Mouse (Mus musculus) cortical plate, adult 2 months (tissue): Measurements from ENCODE around the gene Tor1aip2. TPM values are rescaled to one million over a fixed set of nuclear protein-coding genes. Genes with fewer than 3 reads are reported as not detected.

Source experiments
- H3K27ac ChIP-seq: fragments of 200-500 bp; 2 replicates; pipeline ENCODE4 v1.5.1; 2012; ENCODE audit warnings: low read length, control low read depth, inconsistent platforms; ENCODE audit not compliant: insufficient read depth
- H3K4me1 ChIP-seq: fragments of 200-500 bp; 2 replicates; pipeline ENCODE4 v1.6.1; 2011; ENCODE audit warnings: low read length; ENCODE audit not compliant: control insufficient read depth, insufficient read depth
- H3K4me3 ChIP-seq: fragments of 200-500 bp; 2 replicates; pipeline ENCODE4 v1.5.1; 2011; ENCODE audit warnings: mild to moderate bottlenecking, low read length, control low read depth; ENCODE audit not compliant: insufficient read depth
- CTCF ChIP-seq: fragments of 200-500 bp; IDR thresholded peaks from 2 replicates; pipeline ENCODE4 v1.5.1; 2011; ENCODE audit warnings: mild to moderate bottlenecking, control low read depth, low read length; ENCODE audit not compliant: insufficient read depth; ENCODE audit errors: extremely low read depth
- POLR2A ChIP-seq: fragments of 200-500 bp; IDR thresholded peaks from 2 replicates; pipeline ENCODE4 v1.6.1; 2011; ENCODE audit warnings: mild to moderate bottlenecking, low read length, control low read depth; ENCODE audit not compliant: insufficient read depth; ENCODE audit errors: extremely low read depth
- polyA plus RNA-seq: library from polyadenylated mRNA; depleted of rRNA; stranded (reverse); fragments of >200 nt; gene quantifications from 2 replicates; pipeline ENCODE4 v1.2.3, GENCODE M21; 2012; rRNA removed

Tor1aip2 gene
- polyA plus RNA-seq: 48.4 and 49.5 TPM in 2 replicates

GRCm38 (mm10) chr1:156035269-156035929 lies at the start of gene Tor1aip2:
Gene Tor1aip2, plus strand, starts transcription at chr1:156035403.
- TF ChIP-seq POLR2A (peak; percentile 59; the same call in 1 of the 2 replicates), CTCF (no peak)

GRCm38 (mm10) chr1:155987625-155988024 lies 47.6 kb upstream of the Tor1aip2 start:
- Histone ChIP-seq H3K4me3 (no peak overlapping the region), H3K4me1 (no peaks in the 10 kb centered on the region), H3K27ac (no peak overlapping the region)
- TF ChIP-seq CTCF (no peak), POLR2A (no peak)

More at GRCm38 (mm10) chr1:156035269-156035929, at the start of gene Tor1aip2:
- Histone ChIP-seq H3K27ac (peak within 1 kb of the TSS; percentile 99), H3K4me3 (peak within 1 kb of the TSS; percentile 75), H3K4me1 (peaks cover 1% of the 10 kb centered on the region; the same call in 1 of the 2 replicates)

- H3K4me3 ChIP-seq: no peak overlapping the region
- H3K27ac ChIP-seq: no peak overlapping the region
- H3K4me1 ChIP-seq: no peaks in the 10 kb centered on the region
- TF ChIP-seq POLR2A: no peak
- TF ChIP-seq CTCF: no peak
These were observed 45.8 kb upstream of the Tor1aip2 start for GRCm38 (mm10) chr1:155989387-155989786.

- Histone ChIP-seq H3K27ac (no peak overlapping the region), H3K4me3 (no peak overlapping the region), H3K4me1 (no peaks in the 10 kb centered on the region)
- TF ChIP-seq CTCF (no peak), POLR2A (no peak)
These were observed 44.8 kb upstream of the Tor1aip2 start for GRCm38 (mm10) chr1:155990391-155990790.

- TF ChIP-seq POLR2A (no peak), CTCF (no peak)
- no peak overlapping the region for H3K27ac ChIP-seq
- no peaks in the 10 kb centered on the region for H3K4me1 ChIP-seq
- no peak overlapping the region for H3K4me3 ChIP-seq
These were observed 40.7 kb upstream of the Tor1aip2 start for GRCm38 (mm10) chr1:155994524-155994923.

- no peak overlapping the region for H3K4me3 ChIP-seq
- H3K4me1 ChIP-seq: no peaks in the 10 kb centered on the region
These were observed 39.6 kb upstream of the Tor1aip2 start for GRCm38 (mm10) chr1:155995612-155996011.

GRCm38 (mm10) chr1:156002366-156002765 lies 32.8 kb upstream of the Tor1aip2 start:
- TF ChIP-seq CTCF (no peak), POLR2A (no peak)
- no peaks in the 10 kb centered on the region for H3K4me1 ChIP-seq
- no peak overlapping the region for H3K4me3 ChIP-seq
- no peak overlapping the region for H3K27ac ChIP-seq

More at GRCm38 (mm10) chr1:155995612-155996011, 39.6 kb upstream of the Tor1aip2 start:
- no peak overlapping the region for H3K27ac ChIP-seq
- no peak for TF ChIP-seq POLR2A
- TF ChIP-seq CTCF: no peak

GRCm38 (mm10) chr1:156003201-156003935 lies 31.8 kb upstream of the Tor1aip2 start:
- Histone ChIP-seq H3K4me1 (no peaks in the 10 kb centered on the region), H3K4me3 (no peak overlapping the region), H3K27ac (no peak overlapping the region)
- no peak for TF ChIP-seq CTCF
- TF ChIP-seq POLR2A: no peak

GRCm38 (mm10) chr1:156005906-156006305 lies 29.3 kb upstream of the Tor1aip2 start:
- no peak overlapping the region for H3K27ac ChIP-seq
- no peaks in the 10 kb centered on the region for H3K4me1 ChIP-seq
- no peak overlapping the region for H3K4me3 ChIP-seq
- no peak for TF ChIP-seq POLR2A
- TF ChIP-seq CTCF: no peak
